Mouse (Mus musculus): ENCODE data around the gene Dpy30. TPM values are rescaled to one million over a fixed set of nuclear protein-coding genes. Genes with fewer than 3 reads are reported as not detected.

Gene Dpy30
- polyA plus RNA-seq, 1 experiment from 2014 or later = 198 TPM

DNA sequence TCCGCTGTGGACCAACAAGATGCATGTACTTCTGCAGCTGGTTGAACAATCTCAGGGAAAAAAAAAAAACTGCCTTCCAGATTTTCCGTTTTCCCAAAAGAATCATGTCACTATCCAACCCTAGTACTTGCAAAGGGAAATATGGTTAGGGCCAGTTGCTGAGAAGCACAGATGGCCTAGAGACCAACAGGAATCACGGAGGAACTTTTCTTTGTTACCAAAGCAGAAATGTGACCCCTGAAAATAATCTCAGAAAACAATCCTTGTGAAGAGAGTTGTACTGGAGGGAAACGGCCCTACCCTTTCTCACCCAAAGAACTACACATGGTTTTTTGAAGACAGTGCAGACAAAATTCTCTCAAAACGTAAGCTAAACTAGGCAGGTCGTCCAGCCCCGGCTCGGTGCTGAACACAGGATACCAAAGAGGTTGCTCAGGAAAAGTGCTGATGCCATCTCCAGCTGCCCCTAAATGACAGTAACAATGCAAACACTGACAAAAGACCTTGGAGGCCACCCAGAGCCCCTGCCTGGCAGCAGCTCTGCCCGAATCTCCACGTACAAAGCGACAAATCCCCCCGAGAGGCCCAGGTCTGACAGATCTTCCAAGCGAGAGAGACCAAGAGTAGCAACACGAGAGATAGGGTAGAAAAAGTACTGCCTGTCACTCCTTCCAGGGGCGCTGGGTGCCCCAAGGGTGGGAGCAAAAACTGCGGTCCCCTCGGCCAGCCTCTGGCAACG is 29.9 kb downstream of the Dpy30 start:
- ATAC-seq (ENCODE audit: low read depth) = no peak
- Histone ChIP-seq H3K4me1 (replicated peaks) (peaks cover 50% of the 10 kb centered on the region), H3K27me3 (no peaks in the 10 kb centered on the region), H3K27ac (peak overlapping the region; percentile 94), H3K4me3 (replicated peaks) (peak overlapping the region; percentile 99), H3K9me3 (replicated peaks) (no peaks in the 10 kb centered on the region), H3K4me2 (peak overlapping the region; percentile 95), H3K36me3 (peaks cover 8% of the 10 kb centered on the region), H3K9ac (peak overlapping the region; percentile 98)
- WGBS (ENCODE audit: insufficient replicate concordance) = 1% methylated on average over 18 of the region's 18 CpGs
- no peak for DNase-seq

GRCm38 (mm10) chr17:74291640-74292361 is 31.9 kb downstream of the Dpy30 start:
- Histone ChIP-seq H3K9ac (peak overlapping the region; percentile 70), H3K4me2 (peak overlapping the region; percentile 77), H3K27ac (peak overlapping the region; percentile 88), H3K27me3 (no peaks in the 10 kb centered on the region), H3K36me3 (peaks cover 17% of the 10 kb centered on the region), H3K4me1 (replicated peaks) (peaks cover 66% of the 10 kb centered on the region), H3K9me3 (replicated peaks) (no peaks in the 10 kb centered on the region), H3K4me3 (replicated peaks) (peak overlapping the region; percentile 99)
- WGBS (ENCODE audit: insufficient replicate concordance) = 40% methylated on average over 4 of the region's 4 CpGs
- DNase-seq = no peak
- no peak for ATAC-seq (ENCODE audit: low read depth)

DNA sequence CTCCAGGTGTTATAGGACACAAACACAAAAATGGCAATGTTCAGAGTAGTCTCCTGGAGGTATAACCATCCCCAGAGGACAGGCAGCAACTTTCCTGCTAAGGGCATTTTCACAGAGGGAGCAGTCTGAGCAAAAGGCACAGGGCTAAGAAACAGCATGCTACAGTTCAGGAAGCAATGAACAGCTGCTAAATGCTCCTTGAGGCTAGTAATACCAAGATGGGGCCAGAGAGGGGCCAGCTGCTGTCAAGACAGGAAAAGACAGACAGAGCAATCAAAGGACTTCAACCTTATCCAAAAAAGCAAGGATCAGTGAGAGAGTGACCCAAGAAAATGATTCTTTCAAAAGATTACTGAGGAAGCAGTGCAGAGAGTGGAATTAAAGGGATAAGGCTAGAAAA is 32.9 kb downstream of the Dpy30 start:
- ATAC-seq (ENCODE audit: low read depth) = no peak
- peak overlapping the region; percentile 77 for H3K4me2 ChIP-seq
- H3K4me3 ChIP-seq (replicated peaks) = peak overlapping the region; percentile 34
- H3K9me3 ChIP-seq (replicated peaks) = no peaks in the 10 kb centered on the region
- DNase-seq = no peak
- H3K27me3 ChIP-seq = no peaks in the 10 kb centered on the region
- peaks cover 17% of the 10 kb centered on the region for H3K36me3 ChIP-seq
- peak overlapping the region; percentile 70 for H3K9ac ChIP-seq
- peak overlapping the region; percentile 88 for H3K27ac ChIP-seq
- H3K4me1 ChIP-seq (replicated peaks) = peaks cover 71% of the 10 kb centered on the region

DNA sequence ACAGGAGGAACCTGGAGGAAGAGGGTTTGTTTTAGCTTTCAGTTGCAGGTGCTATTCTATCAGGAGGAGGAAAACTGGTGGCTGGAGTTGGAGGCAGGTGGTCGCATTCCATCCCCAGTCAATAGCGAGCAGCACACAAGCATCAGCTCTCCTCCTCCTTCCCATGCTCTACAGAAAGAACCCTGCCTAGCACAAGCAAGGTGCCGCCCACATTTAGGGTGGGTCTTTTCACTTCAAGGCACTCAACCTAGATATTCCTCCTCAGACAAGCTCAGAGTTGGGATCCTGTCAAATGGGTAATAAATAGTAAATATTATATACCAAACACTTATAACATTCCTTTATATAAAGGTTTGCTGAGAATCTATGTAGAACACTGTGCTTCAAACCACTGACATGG is 33.5 kb downstream of the Dpy30 start:
- Histone ChIP-seq H3K9ac (peak overlapping the region; percentile 5; the same call in 1 of the 2 replicates), H3K9me3 (replicated peaks) (no peaks in the 10 kb centered on the region), H3K36me3 (peaks cover 17% of the 10 kb centered on the region), H3K27me3 (no peaks in the 10 kb centered on the region), H3K4me2 (peak overlapping the region; percentile 77), H3K4me1 (replicated peaks) (peaks cover 76% of the 10 kb centered on the region), H3K27ac (peak overlapping the region; percentile 88), H3K4me3 (replicated peaks) (peak overlapping the region; percentile 11; the same call in 1 of the 2 replicates)
- ATAC-seq (ENCODE audit: low read depth) = no peak
- no peak for DNase-seq
- WGBS (ENCODE audit: insufficient replicate concordance) = 60% methylated on average over 3 of the region's 3 CpGs

DNA sequence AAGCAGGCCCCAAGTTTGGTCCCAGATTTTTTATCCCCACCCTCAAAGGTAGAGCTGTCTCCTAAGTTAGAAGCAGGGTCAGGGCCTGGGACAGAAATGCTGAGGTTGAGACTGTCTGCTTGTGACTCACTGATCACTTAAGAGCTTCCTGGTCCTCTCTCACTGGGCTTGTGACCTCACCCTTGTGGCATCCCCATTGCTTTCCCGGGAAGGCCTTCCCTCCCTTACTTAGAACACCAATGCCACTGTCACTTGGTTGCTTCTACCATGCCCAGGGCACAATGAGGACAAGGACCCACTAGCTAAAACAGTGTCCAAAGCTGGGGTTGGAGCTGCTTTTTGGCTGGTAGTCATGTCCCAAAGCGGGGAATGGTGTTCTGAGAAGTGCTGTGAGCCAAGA is 35.1 kb downstream of the Dpy30 start:
- H3K27me3 ChIP-seq = no peaks in the 10 kb centered on the region
- no peak for ATAC-seq (ENCODE audit: low read depth)
- no peaks in the 10 kb centered on the region for H3K9me3 ChIP-seq (replicated peaks)
- no peak overlapping the region for H3K4me3 ChIP-seq (replicated peaks)
- peaks cover 89% of the 10 kb centered on the region for H3K4me1 ChIP-seq (replicated peaks)
- H3K9ac ChIP-seq = no peak overlapping the region
- H3K4me2 ChIP-seq = no peak overlapping the region
- 0 out of 2 replicates have a peak overlapping the region, but pooled peaks have one; percentile 1 for H3K27ac ChIP-seq
- DNase-seq = no peak
- 77% methylated on average over 2 of the region's 2 CpGs for WGBS (ENCODE audit: insufficient replicate concordance)
- H3K36me3 ChIP-seq = peaks cover 17% of the 10 kb centered on the region

GRCm38 (mm10) chr17:74286140-74286730 is 37.5 kb downstream of the Dpy30 start:
- Histone ChIP-seq H3K9ac (peak overlapping the region; percentile 40), H3K36me3 (peaks cover 17% of the 10 kb centered on the region), H3K4me1 (replicated peaks) (peaks cover 82% of the 10 kb centered on the region), H3K4me3 (replicated peaks) (no peak overlapping the region), H3K27me3 (no peaks in the 10 kb centered on the region), H3K9me3 (replicated peaks) (no peaks in the 10 kb centered on the region), H3K27ac (peak overlapping the region; percentile 76), H3K4me2 (peak overlapping the region; percentile 43)
- ATAC-seq (ENCODE audit: low read depth) (peak; percentile 79), DNase-seq (no peak)
- WGBS (ENCODE audit: insufficient replicate concordance) = 38% methylated on average over 4 of the region's 4 CpGs

GRCm38 (mm10) chr17:74285730-74286129 is 38.0 kb downstream of the Dpy30 start:
- peak overlapping the region; percentile 76 for H3K27ac ChIP-seq
- no peak overlapping the region for H3K4me3 ChIP-seq (replicated peaks)
- peaks cover 21% of the 10 kb centered on the region for H3K36me3 ChIP-seq
- H3K9ac ChIP-seq = peak overlapping the region; percentile 40
- no peaks in the 10 kb centered on the region for H3K27me3 ChIP-seq
- no peak for ATAC-seq (ENCODE audit: low read depth)
- peak overlapping the region; percentile 43 for H3K4me2 ChIP-seq
- DNase-seq = no peak
- 54% methylated on average over 2 of the region's 2 CpGs for WGBS (ENCODE audit: insufficient replicate concordance)
- peaks cover 77% of the 10 kb centered on the region for H3K4me1 ChIP-seq (replicated peaks)
- no peaks in the 10 kb centered on the region for H3K9me3 ChIP-seq (replicated peaks)

DNA sequence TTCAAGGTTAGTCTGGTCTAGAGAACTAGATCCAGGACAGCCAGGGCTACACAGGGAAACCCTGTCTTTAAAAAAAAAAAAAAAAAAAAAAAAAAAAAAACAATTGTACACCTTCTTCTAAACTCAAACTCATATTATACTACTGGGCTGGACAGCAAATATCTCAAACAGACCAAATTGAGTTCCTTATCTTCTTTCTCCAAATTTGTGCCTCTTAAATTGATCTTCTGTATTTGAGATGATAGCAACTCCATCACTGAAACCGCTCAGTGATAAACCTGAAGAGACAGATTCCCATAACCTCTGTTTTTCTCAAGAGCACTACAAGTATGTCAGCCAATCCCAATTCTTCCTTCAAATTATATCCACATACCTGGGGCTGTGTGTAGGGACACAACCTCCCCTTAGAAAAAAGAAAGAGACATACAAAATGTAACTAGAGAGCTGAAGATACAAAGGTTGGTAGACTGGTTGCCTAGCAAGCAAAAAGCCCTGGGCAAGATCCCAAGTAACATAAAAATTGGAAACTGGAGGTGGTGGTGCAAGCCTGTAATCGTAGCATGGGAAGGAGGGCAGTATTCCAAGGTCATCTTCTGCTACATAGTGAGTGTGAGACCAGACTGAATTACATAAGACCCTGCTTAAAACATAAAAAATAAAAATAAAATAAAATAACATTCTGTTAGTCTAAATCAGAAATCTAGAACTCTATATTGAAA is 39.2 kb downstream of the Dpy30 start:
- Histone ChIP-seq H3K4me3 (replicated peaks) (no peak overlapping the region), H3K27ac (peak overlapping the region; percentile 66), H3K4me1 (replicated peaks) (peaks cover 73% of the 10 kb centered on the region), H3K9me3 (replicated peaks) (no peaks in the 10 kb centered on the region), H3K9ac (no peak overlapping the region), H3K36me3 (peaks cover 28% of the 10 kb centered on the region), H3K27me3 (no peaks in the 10 kb centered on the region), H3K4me2 (peak overlapping the region; percentile 20; the same call in 1 of the 2 replicates)
- peak; percentile 51 for ATAC-seq (ENCODE audit: low read depth)
- 44% methylated on average over 2 of the region's 2 CpGs for WGBS (ENCODE audit: insufficient replicate concordance)
- no peak for DNase-seq

DNA sequence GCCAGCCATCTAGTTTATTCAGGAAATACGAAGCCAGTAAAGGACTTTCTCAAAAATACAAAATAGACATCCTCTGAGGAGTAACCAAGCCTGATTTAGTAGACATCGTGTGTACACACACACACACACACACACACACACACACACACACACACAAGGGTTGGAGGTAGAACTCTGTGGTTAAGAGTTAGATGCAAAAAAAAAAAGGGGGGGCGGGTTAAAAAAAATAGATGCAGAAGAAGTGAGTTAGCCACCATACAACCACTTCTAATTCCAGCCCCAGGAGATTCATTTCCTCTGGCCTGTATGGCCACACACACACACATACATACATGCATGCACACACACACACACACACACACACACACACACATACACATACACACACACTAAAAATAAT is 41.7 kb downstream of the Dpy30 start:
- Histone ChIP-seq H3K4me3 (replicated peaks) (no peak overlapping the region), H3K27me3 (no peaks in the 10 kb centered on the region), H3K9ac (no peak overlapping the region), H3K27ac (no peak overlapping the region), H3K36me3 (peaks cover 11% of the 10 kb centered on the region), H3K4me2 (no peak overlapping the region), H3K9me3 (replicated peaks) (no peaks in the 10 kb centered on the region), H3K4me1 (replicated peaks) (peaks cover 74% of the 10 kb centered on the region)
- DNase-seq (no peak), ATAC-seq (ENCODE audit: low read depth) (no peak)
- 88% methylated on average over 3 of the region's 3 CpGs for WGBS (ENCODE audit: insufficient replicate concordance)

DNA sequence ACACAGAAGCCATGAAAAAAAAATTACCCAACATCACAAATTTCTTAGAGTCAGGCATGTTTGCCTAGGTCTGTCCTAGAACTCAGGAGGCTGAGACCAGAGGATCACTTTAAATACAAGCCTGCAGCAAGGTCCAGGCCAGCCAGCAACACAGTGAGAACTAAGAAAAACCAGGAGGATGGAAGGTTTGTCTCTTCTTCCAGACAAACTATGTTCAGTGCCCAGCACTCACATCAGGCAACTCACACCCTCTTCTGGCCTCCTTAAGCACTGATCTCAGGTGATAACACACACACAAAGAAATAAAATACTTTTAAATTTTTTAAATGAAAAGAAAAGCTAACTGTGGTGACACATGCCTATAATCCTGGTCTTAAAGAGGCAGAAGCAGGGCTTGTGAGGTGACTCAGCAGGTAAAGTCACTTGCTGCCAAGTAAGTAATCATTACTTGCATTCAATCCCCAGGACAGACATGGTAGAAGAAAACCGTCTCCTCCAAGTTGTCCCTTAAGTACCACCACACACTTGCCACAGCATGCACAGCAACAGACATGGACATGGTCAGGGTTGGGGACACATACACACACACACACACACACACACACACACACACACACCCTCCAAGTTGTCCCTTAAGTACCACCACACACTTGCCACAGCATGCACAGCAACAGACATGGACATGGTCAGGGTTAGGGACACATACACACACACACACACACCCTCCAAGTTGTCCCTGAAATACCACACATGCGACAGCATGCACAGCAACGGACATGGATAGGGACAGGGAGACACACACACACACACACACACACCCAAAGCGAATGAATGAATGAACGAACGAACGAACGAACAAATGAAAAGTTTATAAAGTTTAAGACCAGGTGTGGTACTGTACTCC is 44.5 kb downstream of the Dpy30 start:
- H3K36me3 ChIP-seq = peaks cover 15% of the 10 kb centered on the region
- H3K9ac ChIP-seq = peak overlapping the region; percentile 53
- H3K4me1 ChIP-seq (replicated peaks) = peaks cover 69% of the 10 kb centered on the region
- ATAC-seq (ENCODE audit: low read depth) (peak; percentile 78), DNase-seq (no peak)
- no peaks in the 10 kb centered on the region for H3K9me3 ChIP-seq (replicated peaks)
- peak overlapping the region; percentile 66 for H3K27ac ChIP-seq
- no peaks in the 10 kb centered on the region for H3K27me3 ChIP-seq
- no peak overlapping the region for H3K4me3 ChIP-seq (replicated peaks)
- peak overlapping the region; percentile 17; the same call in 1 of the 2 replicates for H3K4me2 ChIP-seq
- 81% methylated on average over 8 of the region's 8 CpGs for WGBS (ENCODE audit: insufficient replicate concordance)
